Mouse (Mus musculus): Measurements from ENCODE around the gene Nxt1.

Nxt1 gene

DNA sequence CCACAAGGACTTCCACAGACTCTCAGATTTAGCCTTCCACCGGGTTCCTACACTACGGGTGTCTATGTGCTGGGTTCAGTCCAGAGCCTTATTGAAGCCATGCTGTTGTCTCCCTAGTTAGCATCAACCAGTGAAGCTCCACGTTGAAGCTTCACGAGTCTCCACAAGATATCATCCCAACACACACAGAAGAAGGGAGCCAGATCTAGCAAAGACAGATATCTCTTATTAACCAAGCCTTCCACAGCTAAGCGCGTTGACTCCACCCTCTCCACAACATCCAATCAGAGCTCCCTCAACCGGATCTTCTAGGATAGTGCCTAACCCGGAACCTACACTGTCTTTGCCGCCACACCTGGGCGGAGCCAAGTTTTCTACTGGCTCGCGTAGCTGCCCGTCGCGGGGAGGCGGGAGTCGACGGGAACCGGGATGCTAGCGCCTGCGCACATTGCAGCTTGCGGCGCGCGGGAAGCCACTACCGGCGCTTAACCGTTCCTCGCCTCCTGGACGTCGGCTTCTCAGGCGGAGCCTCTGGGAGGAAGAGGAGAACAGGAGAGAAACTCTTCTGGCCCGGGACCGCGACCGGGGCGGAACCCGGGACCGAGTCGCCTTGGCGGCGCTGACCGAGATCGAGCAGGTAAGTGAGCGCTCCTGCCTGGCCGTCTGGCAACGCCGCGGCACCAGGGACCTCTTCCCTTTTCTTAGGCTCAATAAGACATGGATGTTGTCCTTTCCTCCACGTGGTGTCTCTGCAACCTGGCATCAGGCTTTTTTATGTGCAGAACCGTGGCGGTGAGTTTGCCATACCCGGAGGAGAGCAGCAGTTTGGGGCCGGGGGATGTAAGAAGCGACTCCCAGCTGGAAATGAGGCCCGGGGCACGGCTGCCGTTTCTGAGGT lies at the start of gene Nxt1:
Gene Nxt1 (plus strand): TSS at position 403 of the 898 bp plus-strand sequence.
- peak; percentile 97 for DNase-seq (ENCODE audit: low read depth, low spot score)

DNA sequence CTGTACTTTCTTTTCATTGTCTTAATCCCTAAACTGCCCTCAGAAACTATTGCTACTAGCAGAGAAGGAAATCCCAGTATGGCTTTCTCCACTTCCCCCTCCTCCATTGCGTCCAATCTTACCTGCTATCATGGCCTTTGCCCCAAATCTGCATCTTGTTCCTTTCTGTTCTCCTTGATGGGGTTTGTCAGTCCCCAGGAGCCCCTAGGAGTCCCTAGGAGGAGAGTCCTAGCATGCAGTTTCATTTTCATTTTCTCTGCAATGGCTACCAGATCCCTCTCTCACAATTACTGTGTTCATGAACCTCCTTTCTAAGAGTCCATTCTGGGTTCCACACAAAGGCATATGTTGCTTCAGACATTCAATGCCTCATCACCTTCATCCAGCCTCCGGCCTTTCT lies 49.3 kb upstream of the Nxt1 start:
- DNase-seq (ENCODE audit: low read depth, low spot score) = no peak

- no peak for DNase-seq (ENCODE audit: low read depth, low spot score)
These were observed 47.9 kb upstream of the Nxt1 start for GRCm38 (mm10) chr2:148624484-148624883.

- no peak for DNase-seq (ENCODE audit: low read depth, low spot score)
These were observed 45.4 kb upstream of the Nxt1 start for GRCm38 (mm10) chr2:148627011-148627471.

DNA sequence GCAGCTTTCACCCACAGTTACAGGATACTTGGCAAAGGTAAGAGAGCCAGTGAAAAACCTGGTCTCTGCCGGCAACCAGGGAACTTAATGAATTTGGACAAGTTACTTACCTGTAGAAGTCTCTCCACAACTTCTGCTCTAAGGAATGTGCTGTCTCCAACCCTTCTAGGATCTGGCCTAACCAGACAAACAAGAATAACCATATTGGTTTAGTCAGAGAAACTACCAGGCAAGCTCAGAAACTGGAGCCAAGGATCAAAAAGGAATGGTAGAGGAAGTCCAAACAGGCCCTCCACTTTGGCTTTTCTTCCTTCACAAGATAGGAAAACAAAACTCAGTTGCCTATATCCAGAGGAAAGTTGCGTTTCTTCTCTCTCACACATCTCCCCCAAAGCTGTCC lies 41.4 kb upstream of the Nxt1 start:
- DNase-seq (ENCODE audit: low read depth, low spot score) = no peak

- no peak for DNase-seq (ENCODE audit: low read depth, low spot score)
These were observed 40.8 kb upstream of the Nxt1 start for GRCm38 (mm10) chr2:148631602-148632001.

GRCm38 (mm10) chr2:148634466-148634865 lies 37.9 kb upstream of the Nxt1 start:
- no peak for DNase-seq (ENCODE audit: low read depth, low spot score)

GRCm38 (mm10) chr2:148642610-148643370 lies 29.6 kb upstream of the Nxt1 start:
- no peak for DNase-seq (ENCODE audit: low read depth, low spot score)

DNA sequence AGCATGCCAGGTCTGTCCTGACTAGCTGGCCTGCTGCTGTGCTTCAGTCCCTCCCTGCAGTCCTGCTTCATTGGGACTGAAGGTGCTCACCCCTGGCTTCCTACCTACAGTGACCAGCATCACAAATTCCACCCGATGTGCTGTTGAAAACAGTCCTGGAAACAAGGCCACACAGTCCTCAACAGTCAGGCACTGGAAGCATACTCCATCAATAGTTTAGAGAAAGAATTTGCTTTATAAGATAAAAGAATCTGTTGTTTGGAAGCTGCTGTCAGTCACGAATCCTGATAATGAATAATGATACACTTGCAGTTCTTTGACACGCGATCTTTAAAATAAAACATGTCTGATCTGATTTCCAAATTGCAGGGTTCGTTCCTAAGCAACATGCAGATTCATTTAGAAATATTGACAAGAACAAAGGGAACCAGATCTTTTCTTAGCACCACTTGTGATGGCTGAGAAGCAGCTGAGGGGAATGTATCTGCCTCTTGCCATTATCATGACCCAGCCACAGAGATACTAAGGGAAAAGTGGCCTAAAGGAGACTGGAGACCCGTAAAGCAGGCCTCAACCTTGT lies 27.9 kb upstream of the Nxt1 start:
- DNase-seq (ENCODE audit: low read depth, low spot score) = no peak

DNA sequence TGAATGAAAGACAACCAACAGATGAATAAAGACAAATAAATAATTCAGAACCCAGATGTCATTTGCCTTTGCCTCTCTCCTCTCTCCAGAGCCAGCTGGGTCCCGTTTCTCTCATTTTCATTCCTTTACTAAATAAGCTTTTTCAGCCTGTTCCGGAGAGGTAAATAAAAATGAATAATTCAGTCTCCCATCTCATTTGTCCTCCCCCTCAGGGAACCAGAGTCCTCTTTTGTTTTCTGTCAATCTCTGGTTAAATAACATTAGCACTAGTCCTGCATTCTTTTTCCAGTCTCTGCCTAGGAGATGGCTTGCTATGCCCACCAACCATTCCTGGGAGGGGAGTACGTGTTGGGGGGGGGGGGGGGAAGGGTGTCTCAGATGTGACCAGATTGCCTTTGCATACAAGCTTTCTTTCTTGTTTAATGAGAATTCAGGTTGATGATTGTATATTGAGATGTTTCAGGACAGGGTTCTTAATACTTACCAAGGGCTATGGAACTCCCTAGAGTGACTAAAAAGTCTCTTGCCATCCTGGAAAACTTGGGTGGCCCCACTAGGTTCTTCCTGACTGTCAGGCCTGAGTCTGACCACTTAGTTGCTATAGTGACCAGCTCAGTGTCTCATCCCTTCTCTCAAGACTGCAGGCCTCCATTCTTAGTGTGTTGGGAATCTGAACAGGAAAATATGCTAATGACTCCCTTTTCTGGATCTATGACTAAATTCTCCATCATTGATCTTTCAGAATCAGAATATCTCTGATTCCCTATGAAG lies 21.6 kb upstream of the Nxt1 start:
- no peak for DNase-seq (ENCODE audit: low read depth, low spot score)

- peak; percentile 54 for DNase-seq (ENCODE audit: low read depth, low spot score)
These were observed 17.4 kb upstream of the Nxt1 start for GRCm38 (mm10) chr2:148654961-148655360.

- DNase-seq (ENCODE audit: low read depth, low spot score) = no peak
These were observed 8.9 kb upstream of the Nxt1 start for GRCm38 (mm10) chr2:148663458-148663857.

DNA sequence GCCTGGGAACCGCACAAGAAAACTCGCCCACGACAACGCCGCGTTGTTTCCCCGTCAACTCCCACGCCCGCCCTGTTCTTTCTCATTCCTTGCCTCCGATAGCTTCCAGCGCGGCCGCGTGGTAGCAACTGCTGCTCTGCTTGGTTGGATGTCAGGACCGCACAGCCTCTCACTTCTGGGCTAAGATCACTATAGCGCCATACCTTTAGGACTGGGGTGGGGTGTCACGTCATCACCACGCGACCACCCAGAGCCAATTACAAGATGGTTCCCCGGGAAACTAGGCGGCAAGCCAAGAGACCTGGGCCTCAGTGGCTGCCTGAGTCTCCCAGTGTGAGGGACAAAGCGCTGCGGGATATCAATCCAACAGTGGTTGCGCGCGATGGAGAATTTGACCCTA lies 5.4 kb downstream of the Nxt1 start:
- peak; percentile 91 for DNase-seq (ENCODE audit: low read depth, low spot score)

- peak; percentile 83 for DNase-seq (ENCODE audit: low read depth, low spot score)
These were observed 6.9 kb downstream of the Nxt1 start for GRCm38 (mm10) chr2:148679346-148679745.

DNA sequence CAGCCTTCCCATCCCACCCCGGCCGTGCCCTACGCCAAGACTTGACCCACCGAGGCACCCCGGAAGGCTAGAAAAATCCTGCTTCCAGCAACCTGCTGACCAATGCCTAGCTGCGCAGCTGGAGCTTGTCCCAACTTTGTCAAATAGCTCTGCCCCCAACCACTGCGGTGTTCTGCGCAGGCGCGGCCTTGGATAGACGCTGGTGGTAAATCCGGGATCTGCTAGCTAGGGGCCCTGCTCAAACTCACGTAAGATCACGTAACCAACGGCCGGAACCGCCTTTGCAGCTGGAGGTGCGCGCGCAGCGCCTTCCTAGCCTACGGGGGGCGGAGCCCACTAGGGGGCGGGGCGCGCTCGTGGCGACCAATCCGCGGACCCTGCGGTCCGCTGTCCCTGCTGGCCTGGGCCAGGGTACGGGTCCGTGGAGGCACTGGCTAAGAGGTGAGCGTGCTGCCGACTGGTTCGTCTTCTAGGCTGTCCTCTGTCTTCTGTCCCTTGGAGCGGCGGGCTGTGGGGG lies 8.4 kb downstream of the Nxt1 start, which contains the start of gene Gzf1:
Gene Gzf1 (plus strand): TSS at position 249 of the 517 bp plus-strand sequence.
- DNase-seq (ENCODE audit: low read depth, low spot score) = peak; percentile 99

GRCm38 (mm10) chr2:148681461-148681891 lies 9.1 kb downstream of the Nxt1 start:
- DNase-seq (ENCODE audit: low read depth, low spot score) = peak; percentile 70

- no peak for DNase-seq (ENCODE audit: low read depth, low spot score)
These were observed 10.6 kb downstream of the Nxt1 start for GRCm38 (mm10) chr2:148683031-148683430.

GRCm38 (mm10) chr2:148684972-148685371 lies 12.6 kb downstream of the Nxt1 start:
- DNase-seq (ENCODE audit: low read depth, low spot score) = no peak

GRCm38 (mm10) chr2:148685709-148686108 lies 13.3 kb downstream of the Nxt1 start:
- no peak for DNase-seq (ENCODE audit: low read depth, low spot score)

- DNase-seq (ENCODE audit: low read depth, low spot score) = no peak
These were observed 14.5 kb downstream of the Nxt1 start for GRCm38 (mm10) chr2:148686862-148687261.

- DNase-seq (ENCODE audit: low read depth, low spot score) = no peak
These were observed 15.6 kb downstream of the Nxt1 start for GRCm38 (mm10) chr2:148687971-148688370.
